Mouse (Mus musculus): Measurements from ENCODE around the gene Slc41a2. TPM values are rescaled to one million over a fixed set of nuclear protein-coding genes. Genes with fewer than 3 reads are reported as not detected.

Slc41a2 gene
- polyA plus RNA-seq, 1 experiment from 2014 or later: 0.87 TPM

DNA sequence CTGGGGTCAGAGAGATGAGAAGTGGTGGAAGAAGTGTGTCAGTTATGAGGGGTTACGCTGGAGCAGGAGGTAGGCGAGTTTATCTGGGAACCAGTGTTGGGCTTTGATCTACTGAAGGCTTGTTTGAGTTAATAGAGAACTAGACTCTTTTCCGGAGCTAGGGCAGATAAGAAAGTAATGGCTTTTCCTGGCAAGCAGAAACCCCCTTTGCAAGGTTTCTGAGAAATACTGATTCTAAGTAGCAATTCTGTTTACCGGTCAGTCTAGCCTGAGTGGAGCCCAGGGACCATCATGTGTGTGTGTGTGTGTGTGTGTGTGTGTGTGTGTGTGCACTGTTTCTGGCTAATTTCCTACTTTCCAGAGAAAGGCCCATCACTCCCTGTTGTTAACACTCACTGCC, 109.1 kb downstream of the Slc41a2 start:
- Histone ChIP-seq H3K36me3 (ENCODE audit: insufficient read depth, low read length) (no peaks in the 10 kb centered on the region), H3K9ac (ENCODE audit: low read depth, low read length) (no peak overlapping the region), H3K4me3 (replicated peaks; ENCODE audit: low read depth, low read length) (no peak overlapping the region), H3K4me2 (ENCODE audit: low read length) (no peak overlapping the region), H3K27ac (no peak overlapping the region), H3K9me3 (replicated peaks; ENCODE audit: low read length) (no peaks in the 10 kb centered on the region), H3K4me1 (replicated peaks; ENCODE audit: insufficient read depth, low read length) (no peaks in the 10 kb centered on the region), H3K27me3 (ENCODE audit: insufficient read depth, low read length) (no peaks in the 10 kb centered on the region)
- WGBS: 69% methylated on average over 4 of the region's 4 CpGs
- ATAC-seq (replicated peaks; ENCODE audit: low FRiP score, low read depth) (no peak), DNase-seq (ENCODE audit: low spot score) (no peak)
- TF ChIP-seq CTCF (IDR thresholded peaks at IDR 0.05; ENCODE audit: low read depth): no peak

DNA sequence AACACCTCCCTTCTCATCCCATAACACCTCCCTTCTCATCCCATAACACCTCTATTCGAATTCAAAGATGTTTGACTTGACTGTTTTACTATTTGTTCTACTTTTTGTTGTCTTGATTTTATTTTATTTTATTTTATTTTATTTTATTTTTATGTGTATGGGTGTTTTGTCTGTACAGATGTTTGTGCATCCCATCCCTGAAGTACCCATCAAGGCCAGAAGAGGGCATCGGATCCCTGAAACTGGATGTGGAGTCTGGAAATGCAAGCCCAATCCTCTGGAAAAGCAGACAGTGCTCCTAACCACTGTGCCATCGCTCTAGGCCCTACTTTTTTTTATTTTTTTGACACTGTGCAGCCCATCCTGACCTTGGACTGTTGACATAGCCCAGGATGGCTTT, 112.7 kb downstream of the Slc41a2 start:
- Histone ChIP-seq H3K4me3 (replicated peaks; ENCODE audit: low read depth, low read length) (no peak overlapping the region), H3K9me3 (replicated peaks; ENCODE audit: low read length) (no peaks in the 10 kb centered on the region), H3K27ac (no peak overlapping the region), H3K27me3 (ENCODE audit: insufficient read depth, low read length) (no peaks in the 10 kb centered on the region), H3K4me1 (replicated peaks; ENCODE audit: insufficient read depth, low read length) (no peaks in the 10 kb centered on the region), H3K4me2 (ENCODE audit: low read length) (no peak overlapping the region), H3K36me3 (ENCODE audit: insufficient read depth, low read length) (no peaks in the 10 kb centered on the region), H3K9ac (ENCODE audit: low read depth, low read length) (no peak overlapping the region)
- peak; percentile 54 for DNase-seq (ENCODE audit: low spot score)
- 50% methylated on average over 3 of the region's 3 CpGs for WGBS
- no peak for ATAC-seq (replicated peaks; ENCODE audit: low FRiP score, low read depth)
- TF ChIP-seq CTCF (IDR thresholded peaks at IDR 0.05; ENCODE audit: low read depth): peak; percentile 73

DNA sequence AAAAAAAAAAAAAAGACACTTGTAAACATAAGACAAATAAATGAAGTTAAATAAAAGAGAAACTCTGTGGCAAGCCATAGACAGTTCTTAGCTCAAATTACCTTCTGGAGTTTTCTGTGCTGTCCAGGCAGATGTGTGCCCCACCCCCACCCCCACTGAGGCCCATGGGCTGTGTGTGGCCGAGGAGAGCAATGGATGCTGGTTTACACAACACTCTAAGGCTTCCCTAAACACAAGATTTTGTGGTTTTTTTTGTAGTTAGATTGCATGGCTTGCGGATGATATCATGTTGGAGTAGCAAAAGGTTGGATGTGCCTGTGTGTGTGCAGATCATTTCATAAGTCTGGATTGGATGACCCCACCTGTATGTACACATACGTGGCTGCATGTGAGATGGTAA, 116.8 kb downstream of the Slc41a2 start:
- TF ChIP-seq CTCF (IDR thresholded peaks at IDR 0.05; ENCODE audit: low read depth): no peak
- 88% methylated on average over 3 of the region's 3 CpGs for WGBS
- no peak overlapping the region for H3K9ac ChIP-seq (ENCODE audit: low read depth, low read length)
- no peak for ATAC-seq (replicated peaks; ENCODE audit: low FRiP score, low read depth)
- no peaks in the 10 kb centered on the region for H3K36me3 ChIP-seq (ENCODE audit: insufficient read depth, low read length)
- no peaks in the 10 kb centered on the region for H3K27me3 ChIP-seq (ENCODE audit: insufficient read depth, low read length)
- no peaks in the 10 kb centered on the region for H3K4me1 ChIP-seq (replicated peaks; ENCODE audit: insufficient read depth, low read length)
- no peaks in the 10 kb centered on the region for H3K9me3 ChIP-seq (replicated peaks; ENCODE audit: low read length)
- no peak overlapping the region for H3K27ac ChIP-seq
- no peak overlapping the region for H3K4me2 ChIP-seq (ENCODE audit: low read length)
- H3K4me3 ChIP-seq (replicated peaks; ENCODE audit: low read depth, low read length): no peak overlapping the region
- no peak for DNase-seq (ENCODE audit: low spot score)

DNA sequence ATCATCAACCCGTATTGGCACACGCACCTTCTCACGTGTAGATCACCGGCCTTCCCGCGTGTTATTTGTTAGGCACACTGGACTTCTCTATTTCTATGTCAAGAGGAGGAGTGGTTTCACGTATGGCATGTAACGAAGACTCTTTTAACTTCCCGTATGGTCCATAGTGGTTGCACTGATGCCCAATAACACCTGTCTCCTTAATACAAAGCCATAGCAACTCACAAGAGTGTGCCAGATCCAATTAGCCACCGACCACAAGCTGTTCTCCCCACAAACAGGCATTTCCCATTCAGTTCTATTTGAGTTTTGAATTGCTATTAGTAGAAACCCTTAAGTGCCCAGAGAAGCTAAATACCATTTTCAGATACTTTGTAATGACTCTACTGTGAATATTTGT, 117.5 kb downstream of the Slc41a2 start:
- no peak overlapping the region for H3K4me3 ChIP-seq (replicated peaks; ENCODE audit: low read depth, low read length)
- DNase-seq (ENCODE audit: low spot score) (no peak), ATAC-seq (replicated peaks; ENCODE audit: low FRiP score, low read depth) (no peak)
- no peak overlapping the region for H3K9ac ChIP-seq (ENCODE audit: low read depth, low read length)
- H3K27me3 ChIP-seq (ENCODE audit: insufficient read depth, low read length): no peaks in the 10 kb centered on the region
- no peaks in the 10 kb centered on the region for H3K9me3 ChIP-seq (replicated peaks; ENCODE audit: low read length)
- H3K4me1 ChIP-seq (replicated peaks; ENCODE audit: insufficient read depth, low read length): no peaks in the 10 kb centered on the region
- no peaks in the 10 kb centered on the region for H3K36me3 ChIP-seq (ENCODE audit: insufficient read depth, low read length)
- no peak overlapping the region for H3K4me2 ChIP-seq (ENCODE audit: low read length)
- 87% methylated on average over 10 of the region's 10 CpGs for WGBS
- no peak for TF ChIP-seq CTCF (IDR thresholded peaks at IDR 0.05; ENCODE audit: low read depth)
- H3K27ac ChIP-seq: no peak overlapping the region

DNA sequence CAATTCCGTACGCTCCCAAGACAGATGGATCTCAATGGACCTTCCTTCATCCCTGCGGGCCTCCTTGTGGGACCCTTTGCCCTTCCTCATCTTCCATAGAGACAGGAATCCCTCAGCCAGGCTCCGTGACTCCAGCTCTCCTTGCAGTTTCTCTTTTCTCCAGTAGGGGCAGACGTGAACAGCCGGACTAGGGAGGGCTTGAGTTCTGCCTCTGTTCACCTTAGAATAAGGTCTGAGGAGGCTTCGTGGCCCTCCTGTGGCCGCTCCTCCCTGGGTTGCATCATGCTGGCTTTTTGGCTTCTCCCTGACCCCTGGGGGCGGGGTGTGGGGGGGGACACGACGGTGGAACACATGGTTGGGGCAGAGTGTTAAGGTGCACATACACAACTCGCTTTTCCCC, 118.0 kb downstream of the Slc41a2 start:
- Histone ChIP-seq H3K9ac (ENCODE audit: low read depth, low read length) (no peak overlapping the region), H3K4me3 (replicated peaks; ENCODE audit: low read depth, low read length) (no peak overlapping the region), H3K36me3 (ENCODE audit: insufficient read depth, low read length) (no peaks in the 10 kb centered on the region), H3K9me3 (replicated peaks; ENCODE audit: low read length) (no peaks in the 10 kb centered on the region), H3K27ac (no peak overlapping the region), H3K4me1 (replicated peaks; ENCODE audit: insufficient read depth, low read length) (no peaks in the 10 kb centered on the region), H3K4me2 (ENCODE audit: low read length) (no peak overlapping the region), H3K27me3 (ENCODE audit: insufficient read depth, low read length) (no peaks in the 10 kb centered on the region)
- TF ChIP-seq CTCF (IDR thresholded peaks at IDR 0.05; ENCODE audit: low read depth): peak; percentile 84
- peak; percentile 47; the same call in 1 of the 2 replicates for ATAC-seq (replicated peaks; ENCODE audit: low FRiP score, low read depth)
- 28% methylated on average over 12 of the region's 12 CpGs for WGBS
- peak; percentile 71 for DNase-seq (ENCODE audit: low spot score)

DNA sequence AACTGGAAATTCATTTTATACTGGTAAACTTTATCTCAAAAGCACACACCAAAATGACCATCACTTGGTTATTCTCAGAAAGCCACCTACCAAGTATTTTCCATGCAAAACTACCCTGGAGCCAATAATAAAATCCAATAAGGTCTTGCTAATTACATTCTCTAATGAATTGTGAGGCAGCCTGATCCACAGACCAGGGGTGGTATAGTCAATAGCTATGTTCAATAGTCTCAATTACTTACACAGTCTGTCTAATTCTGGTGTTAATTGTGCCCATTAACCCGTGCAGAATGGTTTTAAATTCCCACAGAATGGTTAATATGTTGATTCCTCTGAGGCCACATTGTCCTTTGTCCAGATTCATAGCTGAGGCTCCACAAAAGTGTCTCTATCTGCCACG, 118.9 kb downstream of the Slc41a2 start:
- no peak for ATAC-seq (replicated peaks; ENCODE audit: low FRiP score, low read depth)
- Histone ChIP-seq H3K4me1 (replicated peaks; ENCODE audit: insufficient read depth, low read length) (no peaks in the 10 kb centered on the region), H3K4me2 (ENCODE audit: low read length) (no peak overlapping the region), H3K9me3 (replicated peaks; ENCODE audit: low read length) (no peaks in the 10 kb centered on the region), H3K27ac (no peak overlapping the region), H3K9ac (ENCODE audit: low read depth, low read length) (no peak overlapping the region), H3K27me3 (ENCODE audit: insufficient read depth, low read length) (no peaks in the 10 kb centered on the region), H3K36me3 (ENCODE audit: insufficient read depth, low read length) (no peaks in the 10 kb centered on the region), H3K4me3 (replicated peaks; ENCODE audit: low read depth, low read length) (no peak overlapping the region)
- WGBS: 66% methylated on average over 2 of the region's 2 CpGs
- no peak for TF ChIP-seq CTCF (IDR thresholded peaks at IDR 0.05; ENCODE audit: low read depth)
- no peak for DNase-seq (ENCODE audit: low spot score)

DNA sequence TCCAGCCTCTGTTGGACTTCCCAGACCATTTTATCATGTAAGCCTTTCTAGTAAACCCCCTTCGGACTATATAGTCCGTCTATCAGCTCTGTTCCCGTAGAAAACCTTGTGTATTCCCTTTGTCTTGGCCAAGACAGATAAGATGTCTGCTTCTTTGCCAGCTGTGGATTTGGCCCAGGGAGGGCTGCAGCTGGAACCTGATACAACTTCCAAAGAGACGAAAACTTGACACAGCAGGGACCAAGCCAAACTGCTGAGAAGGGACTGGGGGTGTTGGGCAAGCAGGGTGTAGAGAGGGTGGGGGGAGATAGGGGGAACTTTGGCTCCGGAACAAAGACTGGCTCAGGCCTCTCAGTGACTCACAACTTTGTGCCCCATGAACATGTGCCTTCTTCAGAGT, 120.4 kb downstream of the Slc41a2 start:
- ATAC-seq (replicated peaks; ENCODE audit: low FRiP score, low read depth) (no peak; the same call in 1 of the 2 replicates), DNase-seq (ENCODE audit: low spot score) (peak; percentile 50)
- Histone ChIP-seq H3K27ac (no peak overlapping the region), H3K4me3 (replicated peaks; ENCODE audit: low read depth, low read length) (no peak overlapping the region), H3K9ac (ENCODE audit: low read depth, low read length) (no peak overlapping the region), H3K4me2 (ENCODE audit: low read length) (no peak overlapping the region), H3K9me3 (replicated peaks; ENCODE audit: low read length) (no peaks in the 10 kb centered on the region), H3K36me3 (ENCODE audit: insufficient read depth, low read length) (no peaks in the 10 kb centered on the region), H3K27me3 (ENCODE audit: insufficient read depth, low read length) (no peaks in the 10 kb centered on the region), H3K4me1 (replicated peaks; ENCODE audit: insufficient read depth, low read length) (no peaks in the 10 kb centered on the region)
- TF ChIP-seq CTCF (IDR thresholded peaks at IDR 0.05; ENCODE audit: low read depth): no peak
- 51% methylated on average over 5 of the region's 5 CpGs for WGBS

All from kidney, postnatal 0 days (tissue).